Comparison of ENCODE assay signal across 26 mouse cellular contexts in the genomic region with DNA sequence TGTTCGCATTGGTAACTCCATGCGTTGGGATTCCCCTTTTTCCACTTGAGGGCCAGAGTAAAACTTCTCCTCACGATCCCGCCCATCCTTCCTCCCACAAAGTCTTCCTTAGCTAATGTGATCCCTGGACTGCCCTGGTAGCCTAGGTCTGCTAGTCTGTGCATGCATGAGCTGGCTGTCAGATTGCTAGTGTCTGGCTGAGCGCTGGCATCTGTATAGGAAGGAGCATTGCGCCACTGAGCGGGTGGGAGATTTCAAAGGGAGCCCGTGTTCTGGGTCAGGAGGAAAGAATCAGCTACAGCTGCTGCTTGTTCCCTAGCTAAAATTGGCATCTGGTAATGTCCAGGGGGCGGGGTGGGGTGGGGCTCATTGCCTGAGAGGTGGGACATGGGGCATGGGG. TPM values are rescaled to one million over a fixed set of nuclear protein-coding genes. Genes with fewer than 3 reads are reported as not detected.
DNase-seq lines count a peak whose midpoint lies in the region; ATAC-seq and TF ChIP-seq lines count a peak whose summit lies in the region.
"Had no signal": no experiment of that assay in that cellular context is flagged by ENCODE, and none has a peak within 500 bp of the region (broad histone marks: within the 10 kb centered on the region; RNA-seq: fewer than 3 reads in every experiment).

No protein-coding gene starts in this region.

- H3K27ac ChIP-seq in embryonic facial prominence, embryonic 14.5 days (replicated peaks; ENCODE audit: low read depth, low read length), result no peak overlapping the region
- H3K27ac ChIP-seq in embryonic facial prominence, embryonic 10.5 days (replicated peaks), result no peak overlapping the region
- peak overlapping the region; percentile 8; the same call in 1 of the 2 replicates for H3K27ac ChIP-seq in left cerebral cortex, adult 2 months
- no peak overlapping the region for H3K27ac ChIP-seq in thymus, adult 2 months (ENCODE audit: control insufficient read depth, insufficient read depth, low read length)
- H3K27ac ChIP-seq: embryonic facial prominence, embryonic 12.5 days; heart, embryonic 10.5 days; hindbrain, embryonic 14.5 days; kidney, postnatal 0 days; liver, embryonic 14.5 days; lung, embryonic 15.5 days; neural tube, embryonic 12.5 days had no signal

- TF ChIP-seq CTCF in left cerebral cortex, adult 2 months (IDR thresholded peaks at IDR 0.05), result no peak
- no peak for TF ChIP-seq CTCF in thymus, adult 2 months (IDR thresholded peaks at IDR 0.05; ENCODE audit: borderline replicate concordance, control insufficient read depth, extremely low read depth, insufficient read depth, low read length, poor library complexity)

- no peak overlapping the region for H3K4me3 ChIP-seq in embryonic facial prominence, embryonic 14.5 days (ENCODE audit: low read depth, low read length)
- H3K4me3 ChIP-seq in embryonic facial prominence, embryonic 10.5 days, result no peak overlapping the region
- H3K4me3 ChIP-seq in left cerebral cortex, adult 2 months, result no peak overlapping the region
- no peak overlapping the region for H3K4me3 ChIP-seq in thymus, adult 2 months (ENCODE audit: control insufficient read depth, insufficient read depth, low read length)
- H3K4me3 ChIP-seq: embryonic facial prominence, embryonic 12.5 days; erythroblast, embryonic 14.5 days; heart, embryonic 10.5 days; lung, embryonic 15.5 days; neural tube, embryonic 12.5 days had no signal

- ATAC-seq in embryonic facial prominence, embryonic 14.5 days (ENCODE audit: low read depth), result no peak
- ATAC-seq: forebrain, embryonic 14.5 days; inflammation-experienced regulatory T-cells, adult 6 months had no signal

- H3K27me3 ChIP-seq in embryonic facial prominence, embryonic 14.5 days (replicated peaks; ENCODE audit: control insufficient read depth, insufficient read depth, low read length), result no peaks in the 10 kb centered on the region
- H3K27me3 ChIP-seq in embryonic facial prominence, embryonic 10.5 days (replicated peaks; ENCODE audit: low read depth, poor library complexity, severe bottlenecking), result no peaks in the 10 kb centered on the region
- no peaks in the 10 kb centered on the region for H3K27me3 ChIP-seq in thymus, adult 2 months (ENCODE audit: control insufficient read depth, insufficient read depth, low read length)
- H3K27me3 ChIP-seq: embryonic facial prominence, embryonic 12.5 days; neural tube, embryonic 12.5 days had no signal

- intact Hi-C loops in left cerebral cortex, adult 2 months (cut with DNase I), result loop anchor here (5.0 kb wide), 1 partner anchor 49 kb away; no protein-coding TSS in a partner anchor

- TF ChIP-seq POLR2A in thymus, adult 2 months (IDR thresholded peaks at IDR 0.05; ENCODE audit: control insufficient read depth, extremely low read depth, insufficient read depth, low read length, poor library complexity), result no peak

- H3K4me1 ChIP-seq in embryonic facial prominence, embryonic 14.5 days (ENCODE audit: control insufficient read depth, insufficient read depth, low read length), result no peaks in the 10 kb centered on the region
- H3K4me1 ChIP-seq in embryonic facial prominence, embryonic 10.5 days, result peaks cover 3% of the 10 kb centered on the region; the same call in 1 of the 2 replicates
- H3K4me1 ChIP-seq in thymus, adult 2 months (replicated peaks; ENCODE audit: control insufficient read depth, insufficient read depth, low read length), result peaks cover 5% of the 10 kb centered on the region
- H3K4me1 ChIP-seq: neural tube, embryonic 12.5 days had no signal

- H3K9ac ChIP-seq in embryonic facial prominence, embryonic 14.5 days (ENCODE audit: low read depth, low read length), result no peak overlapping the region
- H3K9ac ChIP-seq: embryonic facial prominence, embryonic 12.5 days; hindbrain, embryonic 14.5 days; liver, embryonic 14.5 days; lung, embryonic 15.5 days; neural tube, embryonic 12.5 days had no signal

- peaks cover 87% of the 10 kb centered on the region for H3K36me3 ChIP-seq in embryonic facial prominence, embryonic 14.5 days (ENCODE audit: control insufficient read depth, insufficient read depth, low read length)
- H3K36me3 ChIP-seq in embryonic facial prominence, embryonic 10.5 days (replicated peaks), result peaks cover 94% of the 10 kb centered on the region
- peaks cover 93% of the 10 kb centered on the region for H3K36me3 ChIP-seq in thymus, adult 2 months (ENCODE audit: control insufficient read depth, insufficient read depth, low read length)

- no peak overlapping the region for H3K4me2 ChIP-seq in embryonic facial prominence, embryonic 14.5 days (ENCODE audit: low read depth, low read length)
- H3K4me2 ChIP-seq: embryonic facial prominence, embryonic 12.5 days; hindbrain, embryonic 14.5 days; lung, embryonic 15.5 days; neural tube, embryonic 12.5 days had no signal

- no peaks in the 10 kb centered on the region for H3K9me3 ChIP-seq in embryonic facial prominence, embryonic 14.5 days (ENCODE audit: control insufficient read depth, low read length)
- no peaks in the 10 kb centered on the region for H3K9me3 ChIP-seq in embryonic facial prominence, embryonic 10.5 days
- H3K9me3 ChIP-seq: embryonic facial prominence, embryonic 12.5 days; heart, embryonic 10.5 days; lung, embryonic 15.5 days; neural tube, embryonic 12.5 days had no signal

- DNase-seq in embryonic facial prominence, embryonic 14.5 days (ENCODE audit: low spot score), result peak; percentile 20
- no peak for DNase-seq in embryonic facial prominence, embryonic 10.5 days (ENCODE audit: low spot score)
- DNase-seq in left cerebral cortex, adult 2 months (ENCODE audit: extremely low spot score in 1 of 2, low spot score in 2 of 2), result no peak
- DNase-seq in left cerebral cortex, adult 8-10 months (ENCODE audit: low spot score in 2 of 2), result no peak
- peak; percentile 20 for DNase-seq in thymus, postnatal 14 days
- DNase-seq in thymus, postnatal 36 days, result no peak
- no peak for DNase-seq in thymus, adult 2 months
- DNase-seq in gastrocnemius, postnatal 25 days, result no peak
- DNase-seq: adrenal gland, postnatal 25 days; cerebellum, adult 11 months; cerebellum, postnatal 10 days; gastrocnemius, postnatal 36 days; heart, postnatal 4 days; kidney, adult 2 months; midbrain, embryonic 14.5 days; thymus, adult 18-20 months had no signal

- WGBS in embryonic facial prominence, embryonic 14.5 days, result 69% methylated on average over 9 of the region's 9 CpGs
- WGBS in embryonic facial prominence, embryonic 10.5 days, result 86% methylated on average over 9 of the region's 9 CpGs
- WGBS in thymus, adult 2 months, result 84% methylated on average over 9 of the region's 9 CpGs

RNA-seq across cellular contexts. Expression of gene Psap, which starts 18.6 kb away (rescaled TPM):
- 124 and 134 TPM in 2 replicates for polyA plus RNA-seq in embryonic facial prominence, embryonic 14.5 days (2014; fragmentation: Nextera tagmentation; extraction: Ambion mirVana)
- 47.1 and 49.0 TPM in 2 replicates for polyA plus RNA-seq in embryonic facial prominence, embryonic 10.5 days (2016; fragmentation: Nextera tagmentation; extraction: Ambion mirVana)
- total RNA-seq in left cerebral cortex, adult 2 months (2021), result 1,000 to 10,000 TPM; 1,511 to 1,570 TPM
- total RNA-seq in left cerebral cortex, adult 8-10 months (2022), result 1,000 to 10,000 TPM; 1,605 to 1,722 (median 1,654) TPM
- 1,527 and 1,921 TPM in 2 replicates for polyA plus RNA-seq in thymus, adult 2 months (2012; rRNA removed)
- total RNA-seq in gastrocnemius, postnatal 25 days (2021), result 100 to 1,000 TPM; 590 to 608 TPM

RNA-seq across cellular contexts. Expression of gene Vsir, which starts 50.6 kb away (rescaled TPM):
- 5.5 and 6.6 TPM in 2 replicates for polyA plus RNA-seq in embryonic facial prominence, embryonic 14.5 days (2014; fragmentation: Nextera tagmentation; extraction: Ambion mirVana)
- 2.3 and 2.6 TPM in 2 replicates for polyA plus RNA-seq in embryonic facial prominence, embryonic 10.5 days (2016; fragmentation: Nextera tagmentation; extraction: Ambion mirVana)
- 10 to 100 TPM; 19.7 to 26.7 TPM for total RNA-seq in left cerebral cortex, adult 2 months (2021)
- total RNA-seq in left cerebral cortex, adult 8-10 months (2022), result 10 to 100 TPM; 20.2 to 54.7 (median 33.7) TPM
- polyA plus RNA-seq in thymus, adult 2 months (2012; rRNA removed), result 162 and 166 TPM in 2 replicates
- total RNA-seq in gastrocnemius, postnatal 25 days (2021), result 1 to 10 TPM; 7.0 to 7.4 TPM

Comparison
In these comparisons a context has a peak if more than half of its experiments do, and no peak if none do; other contexts are left out.
1. DNase-seq: peak in embryonic facial prominence, embryonic 14.5 days (single experiment) and thymus, postnatal 14 days (single experiment); none in embryonic facial prominence, embryonic 10.5 days (single experiment), left cerebral cortex, adult 2 months (0 of 2), left cerebral cortex, adult 8-10 months (0 of 2), thymus, postnatal 36 days (0 of 2), thymus, adult 2 months (single experiment) and gastrocnemius, postnatal 25 days (single experiment).